Mouse (Mus musculus) G1E (cell line): ENCODE data around the gene Fgf18.

Experiments
- CTCF ChIP-seq: IDR thresholded peaks from 2 replicates; pipeline ENCODE4 v1.5.1; 2012; ENCODE audit warnings: low read depth, low read length, inconsistent platforms, mixed read lengths
- GATA1 ChIP-seq: IDR thresholded peaks from 2 replicates; pipeline ENCODE4 v1.6.1; 2012; ENCODE audit warnings: borderline replicate concordance, low read length, inconsistent platforms, mixed read lengths
- POLR2AphosphoS5 ChIP-seq: IDR thresholded peaks from 2 replicates; pipeline ENCODE4 v1.6.1; 2012; ENCODE audit warnings: low read depth, low read length, inconsistent platforms; ENCODE audit not compliant: insufficient replicate concordance

GRCm38 (mm10) chr11:33074541-33074940 lies 72.7 kb downstream of the Fgf18 start:
- TF ChIP-seq GATA1 (no peak), CTCF (no peak), POLR2AphosphoS5 (no peak)
